Mouse (Mus musculus) hindbrain, embryonic 13.5 days (tissue): ENCODE measurements around the gene Itgav. TPM values are rescaled to one million over a fixed set of nuclear protein-coding genes. Genes with fewer than 3 reads are reported as not detected.

Source experiments
- ATAC-seq: fragments of 200-750 bp; cut with Nextera tagmentation; 2 replicates; pipeline ENCODE4 v1.8.0; 2017; ENCODE audit warnings: moderate TSS enrichment; ENCODE audit not compliant: low FRiP score
- H3K27ac ChIP-seq: fragments of 300-500 bp; sonication (generic); 2 replicates; pipeline ENCODE4 v1.5.1; 2015; ENCODE audit warnings: inconsistent platforms, mild to moderate bottlenecking, moderate library complexity
- H3K27me3 ChIP-seq: fragments of 300-500 bp; sonication (generic); 2 replicates; pipeline ENCODE4 v1.6.1; 2015; ENCODE audit warnings: mild to moderate bottlenecking, inconsistent platforms
- H3K36me3 ChIP-seq: fragments of 300-500 bp; sonication (generic); 2 replicates; pipeline ENCODE4 v1.6.1; 2015; ENCODE audit warnings: mild to moderate bottlenecking, inconsistent platforms
- H3K4me1 ChIP-seq: fragments of 300-500 bp; sonication (generic); replicated peaks from 2 replicates; pipeline ENCODE4 v1.6.1; 2015; ENCODE audit warnings: inconsistent platforms
- H3K4me2 ChIP-seq: fragments of 300-500 bp; sonication (generic); 2 replicates; pipeline ENCODE4 v1.6.1; 2015; ENCODE audit warnings: inconsistent platforms, mild to moderate bottlenecking, moderate library complexity
- H3K4me3 ChIP-seq: fragments of 300-500 bp; sonication (generic); 2 replicates; pipeline ENCODE4 v1.5.1; 2015; ENCODE audit warnings: mild to moderate bottlenecking, inconsistent platforms
- H3K9ac ChIP-seq: fragments of 300-500 bp; sonication (generic); 2 replicates; pipeline ENCODE4 v1.6.1; 2015; ENCODE audit warnings: mild to moderate bottlenecking, inconsistent platforms
- H3K9me3 ChIP-seq: fragments of 300-500 bp; sonication (generic); 2 replicates; pipeline ENCODE4 v1.6.1; 2016; ENCODE audit warnings: inconsistent platforms
- WGBS: fragments of 180-500 bp; shearing (Covaris S2); methylation state at CpG from one replicate; pipeline ENCODE4 v1.1.7; 2015; 5-methylcytosine and 5-hydroxymethylcytosine counted together
- polyA plus RNA-seq: library from polyadenylated mRNA; unstranded; fragments of >200 nt; fragmentation: Nextera tagmentation; extraction: Ambion mirVana; gene quantifications from 2 replicates; pipeline ENCODE4 v1.2.1, GENCODE M21; 2015

The Itgav gene
- polyA plus RNA-seq, 1 experiment from 2014 or later = 20.1 TPM

DNA sequence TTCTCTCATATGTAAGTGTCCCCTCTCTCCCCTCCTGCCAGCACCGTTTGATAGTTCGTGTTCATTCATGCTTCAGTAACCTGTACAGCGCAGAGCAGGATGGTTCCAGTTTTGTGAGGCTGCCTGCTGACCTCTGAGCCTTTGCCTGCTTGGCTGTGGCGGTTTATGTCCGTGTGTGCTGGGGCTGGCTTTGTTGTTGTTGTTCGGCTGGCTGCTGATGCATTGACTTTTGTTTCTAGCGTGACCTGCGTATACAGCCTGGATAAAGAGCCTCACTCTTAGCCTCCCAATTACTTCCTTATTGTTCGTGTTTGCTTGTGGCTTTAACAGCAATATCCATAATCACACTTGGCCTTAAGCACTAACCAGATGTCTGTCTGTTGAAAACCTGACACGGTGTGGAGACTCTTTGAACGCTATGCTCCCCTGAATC is 35.0 kb downstream of the Itgav start:
- H3K27ac ChIP-seq = peak overlapping the region; percentile 71
- H3K9ac ChIP-seq = peak overlapping the region; percentile 53
- 13% methylated on average over 11 of the region's 11 CpGs for WGBS
- H3K4me1 ChIP-seq = peaks cover 15% of the 10 kb centered on the region
- H3K36me3 ChIP-seq = no peaks in the 10 kb centered on the region
- peak overlapping the region; percentile 25 for H3K4me3 ChIP-seq
- H3K27me3 ChIP-seq = no peaks in the 10 kb centered on the region
- H3K9me3 ChIP-seq = no peaks in the 10 kb centered on the region
- H3K4me2 ChIP-seq = peak overlapping the region; percentile 45
- peak; percentile 92 for ATAC-seq

DNA sequence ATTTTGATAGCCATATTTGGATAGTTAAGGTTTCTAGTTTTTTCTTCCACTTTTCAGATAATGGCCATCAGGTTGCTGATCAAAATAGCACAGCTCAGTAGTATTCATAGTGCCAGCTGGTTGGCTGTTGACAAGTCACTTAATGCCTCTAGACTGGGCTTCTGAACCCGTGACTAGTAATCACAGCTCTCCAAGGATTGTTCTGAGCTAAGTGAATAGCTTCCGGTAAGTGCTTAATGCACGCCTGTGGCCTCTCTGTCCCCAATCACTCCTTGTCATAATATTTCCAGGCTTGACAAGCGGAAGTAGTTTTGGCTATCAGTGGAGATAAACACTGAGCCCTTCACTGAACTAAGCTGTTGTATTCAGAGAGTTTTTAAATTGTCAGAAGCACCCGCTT is 35.5 kb downstream of the Itgav start:
- H3K9ac ChIP-seq = no peak overlapping the region
- peak overlapping the region; percentile 45 for H3K4me2 ChIP-seq
- H3K27ac ChIP-seq = peak overlapping the region; percentile 71
- WGBS = 35% methylated on average over 5 of the region's 5 CpGs
- ATAC-seq = peak; percentile 84
- H3K4me3 ChIP-seq = no peak overlapping the region
- no peaks in the 10 kb centered on the region for H3K36me3 ChIP-seq
- no peaks in the 10 kb centered on the region for H3K9me3 ChIP-seq
- H3K27me3 ChIP-seq = no peaks in the 10 kb centered on the region
- H3K4me1 ChIP-seq = peaks cover 15% of the 10 kb centered on the region

DNA sequence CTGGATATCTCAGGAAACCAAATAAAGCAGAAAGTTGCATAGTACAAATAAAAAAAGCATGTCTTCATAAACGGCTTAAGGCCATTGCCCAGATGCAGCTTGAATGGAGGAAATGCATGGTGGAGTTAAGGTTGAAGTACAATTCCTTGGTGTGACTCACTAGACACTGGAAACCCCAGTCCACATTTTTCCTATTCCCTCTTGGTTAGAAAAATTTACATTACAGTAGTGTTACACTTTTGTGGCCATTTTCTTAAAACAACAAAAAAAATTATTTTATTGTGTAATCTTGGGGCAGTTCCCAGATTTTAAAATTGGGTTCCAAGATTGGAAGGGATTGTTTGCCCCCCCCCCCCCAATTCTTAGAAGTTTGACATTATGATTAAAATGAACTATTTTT is 35.9 kb downstream of the Itgav start:
- no peak for ATAC-seq

DNA sequence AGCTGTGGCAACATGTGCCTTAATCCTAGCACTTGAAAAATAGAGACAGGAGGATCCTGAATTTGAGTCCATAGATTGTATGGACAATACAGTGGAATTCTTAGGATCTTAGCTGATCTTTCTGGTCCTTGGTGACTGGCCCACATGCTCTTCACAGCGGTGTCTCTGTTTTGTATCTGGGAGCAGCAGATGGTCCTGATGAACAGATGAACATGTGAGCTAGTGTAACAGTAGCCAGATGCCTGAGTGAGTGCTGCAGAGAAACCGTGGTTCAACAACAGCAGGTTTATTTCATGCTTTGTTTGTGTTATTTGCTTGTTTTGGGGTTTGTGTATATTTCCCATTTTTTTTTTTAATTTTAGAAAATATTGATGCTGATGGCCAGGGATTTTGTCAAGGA is 37.3 kb downstream of the Itgav start:
- no peak overlapping the region for H3K9ac ChIP-seq
- no peaks in the 10 kb centered on the region for H3K27me3 ChIP-seq
- WGBS = 60% methylated on average over 2 of the region's 2 CpGs
- H3K36me3 ChIP-seq = no peaks in the 10 kb centered on the region
- no peak overlapping the region for H3K4me3 ChIP-seq
- peaks cover 15% of the 10 kb centered on the region for H3K4me1 ChIP-seq
- H3K27ac ChIP-seq = no peak overlapping the region
- no peaks in the 10 kb centered on the region for H3K9me3 ChIP-seq
- ATAC-seq = no peak
- no peak overlapping the region for H3K4me2 ChIP-seq

More for the DNA sequence above, 35.9 kb downstream of the Itgav start:
- no peak overlapping the region for H3K4me2 ChIP-seq
- WGBS = 84% methylated on average over 1 of the region's 1 CpGs
- no peak overlapping the region for H3K4me3 ChIP-seq
- H3K36me3 ChIP-seq = no peaks in the 10 kb centered on the region
- no peaks in the 10 kb centered on the region for H3K27me3 ChIP-seq
- no peak overlapping the region for H3K9ac ChIP-seq
- H3K27ac ChIP-seq = 0 out of 2 replicates have a peak overlapping the region, but pooled peaks have one; percentile 71
- H3K9me3 ChIP-seq = no peaks in the 10 kb centered on the region
- H3K4me1 ChIP-seq = peaks cover 15% of the 10 kb centered on the region

DNA sequence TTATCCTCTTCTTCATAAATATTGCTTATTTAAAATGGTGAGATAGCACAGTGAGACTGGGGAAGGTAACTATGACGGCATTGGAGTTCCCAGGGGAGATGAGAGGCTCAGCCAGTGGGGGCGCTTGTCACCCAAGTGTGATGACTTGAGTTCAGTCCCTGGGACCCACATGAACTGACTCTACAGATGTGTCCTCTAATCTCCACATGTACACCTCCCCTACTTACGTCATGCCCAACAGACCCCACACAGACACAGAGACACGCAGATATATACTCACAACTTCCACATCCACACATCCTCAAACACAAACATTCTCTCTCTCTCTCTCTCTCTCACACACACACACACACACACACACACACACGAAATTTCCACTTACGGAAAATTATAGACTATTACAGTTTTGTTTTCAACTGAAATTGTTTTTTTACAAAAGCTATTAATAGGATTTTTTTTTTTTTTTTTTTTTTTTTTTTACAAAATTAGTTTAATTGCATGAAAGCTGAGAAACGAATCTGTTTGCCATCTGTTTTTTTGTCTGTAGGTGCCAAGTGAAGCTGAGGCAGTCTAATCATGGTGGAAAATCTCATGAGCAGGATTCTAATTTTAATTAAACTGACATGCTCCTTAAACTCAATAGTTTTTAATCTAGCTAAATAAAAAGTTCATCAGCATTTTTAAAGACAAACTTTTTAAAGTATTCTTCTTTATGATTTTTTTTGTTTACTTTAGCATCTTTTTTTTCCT is 38.1 kb downstream of the Itgav start:
- Histone ChIP-seq H3K4me1 (peaks cover 15% of the 10 kb centered on the region), H3K9me3 (no peaks in the 10 kb centered on the region), H3K27me3 (no peaks in the 10 kb centered on the region), H3K36me3 (no peaks in the 10 kb centered on the region), H3K4me2 (no peak overlapping the region), H3K9ac (no peak overlapping the region), H3K4me3 (no peak overlapping the region), H3K27ac (no peak overlapping the region)
- no peak for ATAC-seq
- 68% methylated on average over 7 of the region's 7 CpGs for WGBS

DNA sequence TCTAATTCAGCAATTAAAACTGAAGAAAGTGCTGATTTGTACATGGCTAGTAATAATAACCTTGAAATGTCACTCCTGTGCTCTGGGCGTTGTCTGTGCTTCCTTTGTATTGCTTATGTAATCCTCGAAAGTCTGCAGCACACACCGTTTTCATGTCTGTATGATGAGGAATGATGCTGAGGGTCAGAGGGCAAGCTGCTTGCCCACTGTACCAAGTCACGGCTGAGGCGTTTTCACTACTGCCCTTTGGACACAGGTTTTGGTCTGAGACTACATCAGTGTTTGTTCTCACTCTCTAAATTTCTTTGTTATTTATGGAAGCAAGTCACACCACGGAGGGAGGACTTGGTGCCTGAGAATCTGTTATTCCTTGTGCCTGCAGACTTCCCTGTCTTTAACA is 41.9 kb downstream of the Itgav start:
- H3K4me2 ChIP-seq = no peak overlapping the region
- H3K9ac ChIP-seq = no peak overlapping the region
- no peak for ATAC-seq
- 76% methylated on average over 6 of the region's 6 CpGs for WGBS
- no peak overlapping the region for H3K27ac ChIP-seq
- H3K27me3 ChIP-seq = no peaks in the 10 kb centered on the region
- no peaks in the 10 kb centered on the region for H3K9me3 ChIP-seq
- H3K36me3 ChIP-seq = no peaks in the 10 kb centered on the region
- H3K4me3 ChIP-seq = no peak overlapping the region
- H3K4me1 ChIP-seq = no peaks in the 10 kb centered on the region

DNA sequence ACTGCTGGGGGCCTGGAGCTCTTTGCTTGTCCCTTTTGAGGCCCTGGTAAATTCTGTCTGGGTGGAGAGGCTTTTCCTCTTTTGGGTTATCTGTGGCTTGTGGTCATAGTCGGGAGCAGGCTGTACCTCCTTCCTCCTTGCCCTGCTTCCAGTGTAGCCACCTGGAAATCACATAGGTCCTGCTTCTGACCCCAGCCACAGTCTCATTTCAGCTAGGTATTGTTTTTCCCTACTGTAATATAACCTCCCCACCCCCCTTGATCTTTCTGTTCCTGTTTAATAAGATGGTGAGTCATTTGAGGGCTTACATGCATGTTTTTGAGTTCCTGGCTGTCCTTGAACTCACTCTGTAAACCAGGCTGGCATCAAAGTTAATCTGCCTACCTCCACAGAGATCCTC is 42.7 kb downstream of the Itgav start:
- Histone ChIP-seq H3K36me3 (no peaks in the 10 kb centered on the region), H3K9me3 (no peaks in the 10 kb centered on the region), H3K4me2 (no peak overlapping the region), H3K9ac (no peak overlapping the region), H3K4me3 (no peak overlapping the region), H3K27me3 (no peaks in the 10 kb centered on the region), H3K27ac (no peak overlapping the region), H3K4me1 (no peaks in the 10 kb centered on the region)
- 100% methylated on average over 1 of the region's 1 CpGs for WGBS
- no peak for ATAC-seq

DNA sequence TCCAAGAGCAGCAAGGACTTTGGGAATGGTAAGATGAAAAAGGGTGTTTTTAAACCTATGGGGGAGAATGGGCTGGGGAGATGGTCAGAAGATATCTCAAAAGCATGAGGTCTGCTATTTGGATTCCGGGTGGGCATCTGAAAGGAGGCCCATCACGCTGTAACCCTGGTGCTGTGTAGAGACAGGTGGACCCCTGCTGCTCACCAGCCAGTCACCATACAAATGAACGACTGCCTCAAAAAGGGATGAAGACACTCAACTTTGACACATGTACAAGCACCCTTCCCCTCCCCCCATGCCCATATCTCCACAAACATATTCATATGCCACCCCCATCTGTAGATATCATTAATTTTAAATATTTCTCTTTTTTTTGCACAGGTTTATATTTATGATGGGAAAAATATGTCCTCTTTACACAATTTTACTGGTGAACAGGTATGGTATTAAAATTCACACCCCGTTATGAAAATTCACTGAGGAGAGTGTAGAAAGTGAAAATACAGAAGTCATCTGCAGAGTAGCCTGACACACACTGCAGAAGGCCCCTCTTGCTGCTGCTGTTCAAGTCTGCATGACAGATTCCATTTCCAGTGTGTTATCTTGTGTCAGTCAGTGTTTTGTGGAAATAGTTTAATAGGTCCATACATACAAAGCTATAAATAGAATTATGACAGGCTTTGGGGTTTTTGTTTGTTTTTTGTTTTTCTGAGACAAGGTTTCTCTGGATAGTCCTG is 44.3 kb downstream of the Itgav start:
- Histone ChIP-seq H3K4me3 (no peak overlapping the region), H3K4me2 (no peak overlapping the region), H3K9me3 (no peaks in the 10 kb centered on the region), H3K9ac (no peak overlapping the region), H3K27ac (no peak overlapping the region), H3K27me3 (no peaks in the 10 kb centered on the region), H3K36me3 (peaks cover 5% of the 10 kb centered on the region; the same call in 1 of the 2 replicates), H3K4me1 (no peaks in the 10 kb centered on the region)
- ATAC-seq = no peak
- 89% methylated on average over 4 of the region's 4 CpGs for WGBS

DNA sequence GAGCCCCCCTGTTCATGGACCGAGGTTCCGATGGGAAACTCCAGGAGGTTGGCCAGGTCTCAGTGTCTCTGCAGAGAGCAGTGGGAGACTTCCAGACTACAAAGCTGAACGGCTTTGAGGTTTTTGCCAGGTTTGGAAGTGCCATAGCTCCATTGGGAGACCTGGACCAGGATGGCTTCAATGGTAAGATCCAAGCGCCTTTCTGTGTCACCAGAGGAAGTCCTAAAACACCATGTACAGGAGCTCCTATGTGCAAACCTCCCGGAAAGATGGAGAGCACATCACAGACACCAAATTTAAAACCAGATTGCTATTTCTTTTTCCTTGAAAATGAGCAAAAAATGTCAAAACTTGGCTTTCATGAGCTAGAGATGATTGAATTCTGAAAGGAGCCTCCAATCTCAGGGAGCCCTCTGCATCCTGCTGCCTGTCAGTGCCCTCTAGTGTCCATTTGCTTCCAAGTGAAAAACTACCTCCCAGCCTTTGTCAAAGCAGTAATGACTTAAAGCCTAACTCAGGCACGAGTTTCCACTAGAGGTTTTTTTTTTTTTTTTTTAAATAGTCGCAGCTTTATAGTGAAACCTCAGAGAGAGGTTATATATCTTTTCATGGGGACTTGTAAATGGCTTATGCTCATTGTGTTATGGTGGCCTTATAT is 47.1 kb downstream of the Itgav start:
- no peak overlapping the region for H3K9ac ChIP-seq
- no peaks in the 10 kb centered on the region for H3K9me3 ChIP-seq
- H3K4me3 ChIP-seq = no peak overlapping the region
- ATAC-seq = peak; percentile 57; the same call in 1 of the 2 replicates
- H3K36me3 ChIP-seq = peaks cover 5% of the 10 kb centered on the region; the same call in 1 of the 2 replicates
- no peaks in the 10 kb centered on the region for H3K27me3 ChIP-seq
- whole genome bisulfite sequencing = 63% methylated on average over 7 of the region's 7 CpGs
- H3K4me2 ChIP-seq = no peak overlapping the region
- H3K4me1 ChIP-seq = no peaks in the 10 kb centered on the region
- H3K27ac ChIP-seq = no peak overlapping the region

DNA sequence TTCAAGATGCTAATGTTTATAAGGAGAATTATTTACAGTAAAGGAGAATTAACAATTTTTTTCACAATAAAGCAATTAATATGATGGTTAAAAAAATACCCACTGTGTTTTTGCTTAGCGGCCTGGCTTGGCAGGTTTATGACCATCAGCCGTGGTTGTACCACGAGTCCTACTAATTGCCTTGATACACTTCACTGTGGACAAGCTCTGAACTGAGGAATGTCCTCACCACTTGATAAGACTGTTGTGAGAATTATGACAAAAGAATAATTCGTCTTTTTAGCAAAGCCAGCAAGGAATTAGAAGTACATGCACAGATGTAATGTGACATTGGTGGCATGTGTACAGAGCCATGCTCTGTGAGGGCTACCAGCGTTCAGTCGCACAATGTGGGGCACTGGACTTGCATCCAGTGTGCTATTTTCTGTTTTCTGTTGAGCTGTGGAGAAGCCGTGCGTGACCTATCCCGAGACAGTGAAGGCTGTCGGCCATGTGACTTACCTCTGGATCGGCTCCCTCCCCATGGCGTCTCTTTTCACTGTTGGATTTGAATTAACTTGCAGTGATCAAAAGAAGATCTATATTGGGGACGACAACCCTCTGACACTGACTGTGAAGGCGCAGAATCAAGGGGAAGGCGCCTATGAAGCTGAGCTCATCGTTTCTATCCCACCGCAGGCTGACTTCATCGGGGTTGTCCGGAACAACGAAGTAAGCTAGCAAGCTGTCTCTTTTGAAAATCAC is 67.3 kb downstream of the Itgav start:
- peak overlapping the region; percentile 14; the same call in 1 of the 2 replicates for H3K4me3 ChIP-seq
- peak overlapping the region; percentile 19; the same call in 1 of the 2 replicates for H3K9ac ChIP-seq
- H3K4me1 ChIP-seq = no peaks in the 10 kb centered on the region
- 69% methylated on average over 20 of the region's 20 CpGs for WGBS
- no peak overlapping the region for H3K27ac ChIP-seq
- no peaks in the 10 kb centered on the region for H3K27me3 ChIP-seq
- peak; percentile 76 for ATAC-seq
- peak overlapping the region; percentile 23 for H3K4me2 ChIP-seq
- peaks cover 11% of the 10 kb centered on the region; the same call in 1 of the 2 replicates for H3K36me3 ChIP-seq
- H3K9me3 ChIP-seq = no peaks in the 10 kb centered on the region

DNA sequence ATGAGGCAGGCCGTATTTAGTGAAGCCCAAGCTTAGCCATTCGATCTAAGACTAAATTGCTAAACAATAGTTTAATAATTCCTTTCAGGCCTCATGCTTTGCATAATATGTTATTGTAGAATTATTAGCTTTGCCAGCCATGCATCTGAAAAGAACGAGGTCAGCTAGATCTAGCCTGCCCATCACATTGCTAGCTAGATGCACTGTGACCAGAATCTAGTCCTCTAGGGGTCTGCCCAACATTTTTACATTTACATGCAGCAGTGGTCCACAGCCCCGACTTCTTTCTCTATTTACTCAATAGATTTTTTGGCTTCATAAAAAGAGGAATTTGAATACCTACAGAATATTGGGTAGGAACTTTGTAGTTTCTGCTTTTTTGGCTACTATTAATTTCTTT is 67.9 kb downstream of the Itgav start:
- H3K4me2 ChIP-seq = peak overlapping the region; percentile 23; the same call in 1 of the 2 replicates
- H3K4me1 ChIP-seq = no peaks in the 10 kb centered on the region
- H3K4me3 ChIP-seq = no peak overlapping the region
- no peaks in the 10 kb centered on the region for H3K27me3 ChIP-seq
- H3K9ac ChIP-seq = peak overlapping the region; percentile 19; the same call in 1 of the 2 replicates
- no peaks in the 10 kb centered on the region for H3K9me3 ChIP-seq
- no peak for ATAC-seq
- H3K27ac ChIP-seq = no peak overlapping the region
- 56% methylated on average over 4 of the region's 4 CpGs for WGBS
- H3K36me3 ChIP-seq = peaks cover 11% of the 10 kb centered on the region; the same call in 1 of the 2 replicates
